Mouse (Mus musculus): ENCODE results near the gene Rps16.

Rps16 gene

DNA sequence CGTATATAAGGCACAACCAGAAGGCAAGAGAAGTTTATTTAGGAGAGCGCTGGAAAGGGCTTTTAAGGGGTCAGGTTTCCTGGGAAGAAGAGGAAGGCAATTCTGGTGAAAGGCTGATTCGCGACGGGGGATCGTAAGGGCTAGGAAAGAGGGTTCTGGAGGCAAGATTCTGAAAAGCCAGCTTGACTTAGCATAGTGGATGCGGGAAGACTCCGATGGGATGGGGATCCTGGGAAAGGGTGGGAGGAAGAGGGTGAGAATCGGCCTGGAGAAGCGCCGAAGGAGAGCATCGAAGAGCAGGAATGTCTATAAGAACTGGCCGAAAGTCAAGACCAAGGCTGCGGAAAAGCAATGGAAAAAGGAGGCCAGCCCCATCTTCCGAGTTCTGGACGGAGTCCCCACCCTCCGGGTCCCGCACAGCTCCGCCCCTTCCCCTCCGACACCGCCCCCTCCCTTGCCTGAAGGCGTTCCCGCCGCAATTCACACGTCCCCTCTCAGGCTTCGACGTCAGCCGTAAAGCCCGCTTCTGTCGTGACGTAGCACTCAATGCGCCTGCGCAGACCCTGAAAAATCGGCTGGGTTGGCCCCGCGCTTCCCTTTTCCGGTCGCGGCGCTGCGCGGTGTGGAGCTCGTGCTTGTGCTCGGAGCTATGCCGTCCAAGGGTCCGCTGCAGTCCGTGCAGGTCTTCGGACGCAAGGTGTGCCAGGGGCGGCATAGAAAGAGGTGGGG lies at the start of gene Rps16:
TSS of gene Rps16 (plus strand) at position 498 of the 729 bp plus-strand sequence.
- peak; percentile 98 for DNase-seq

DNA sequence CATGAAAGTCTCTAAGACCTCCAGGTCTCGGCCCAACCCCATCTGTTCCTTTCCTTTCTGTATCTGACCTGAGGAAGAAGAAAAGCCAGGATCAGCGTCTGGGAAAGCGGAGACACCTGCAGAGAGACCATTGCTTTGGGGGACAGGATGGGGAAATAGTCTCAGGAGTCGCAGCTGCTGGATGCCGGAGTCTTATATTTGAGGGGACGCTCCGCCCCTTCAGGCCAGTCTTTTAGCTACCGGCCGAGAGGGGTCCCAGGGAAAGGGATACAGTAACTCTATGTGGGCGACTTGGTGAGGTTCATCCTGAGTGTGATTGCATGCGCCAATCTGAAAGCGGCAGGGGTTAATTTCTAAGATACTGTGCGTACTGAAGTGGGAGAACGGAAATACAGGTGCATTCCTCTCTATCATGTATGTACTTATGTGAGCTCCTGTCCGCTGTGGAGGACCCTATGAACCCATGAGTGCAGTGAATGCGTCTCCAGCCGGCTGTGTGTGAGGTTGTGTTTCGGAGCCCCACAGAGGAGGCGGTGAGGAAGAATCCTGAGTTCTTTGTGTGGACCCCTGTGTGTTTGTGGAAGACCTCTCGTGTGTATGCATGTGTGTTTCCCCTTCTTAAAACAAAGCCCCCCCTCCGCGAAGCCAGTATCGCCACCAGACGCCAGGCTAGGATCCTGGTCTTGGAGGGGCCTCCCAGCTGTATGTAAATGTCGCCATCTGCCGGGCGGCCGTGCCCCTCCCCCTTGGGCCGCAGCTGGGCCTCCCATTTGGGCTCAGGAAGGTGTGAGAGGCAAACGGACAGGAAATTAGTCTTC lies 48.6 kb upstream of the Rps16 start, which contains the start of gene Dll3:
TSS of gene Dll3 (minus strand) at position 623 of the 818 bp plus-strand sequence.
- peak; percentile 65 for DNase-seq

DNA sequence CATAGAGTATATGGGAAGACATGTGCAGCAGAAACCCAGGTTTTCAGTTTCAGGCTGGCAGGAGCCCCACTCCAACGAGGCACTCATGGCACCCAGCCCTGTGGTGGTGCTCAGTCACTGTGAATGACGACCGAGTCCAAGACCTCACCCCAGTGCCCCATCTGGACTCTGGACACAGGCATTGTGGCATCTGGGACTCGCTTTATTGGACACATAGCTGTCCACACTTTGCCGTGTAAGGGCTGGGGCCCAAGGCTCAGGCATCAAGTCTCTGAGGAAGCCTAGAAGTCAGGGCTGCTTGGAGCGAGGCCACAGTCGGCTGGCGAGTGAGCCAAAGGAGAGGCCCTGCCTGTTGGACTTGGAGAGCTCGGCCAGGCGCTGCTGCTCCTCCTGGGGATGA lies 44.8 kb upstream of the Rps16 start:
- DNase-seq, result peak; percentile 19

DNA sequence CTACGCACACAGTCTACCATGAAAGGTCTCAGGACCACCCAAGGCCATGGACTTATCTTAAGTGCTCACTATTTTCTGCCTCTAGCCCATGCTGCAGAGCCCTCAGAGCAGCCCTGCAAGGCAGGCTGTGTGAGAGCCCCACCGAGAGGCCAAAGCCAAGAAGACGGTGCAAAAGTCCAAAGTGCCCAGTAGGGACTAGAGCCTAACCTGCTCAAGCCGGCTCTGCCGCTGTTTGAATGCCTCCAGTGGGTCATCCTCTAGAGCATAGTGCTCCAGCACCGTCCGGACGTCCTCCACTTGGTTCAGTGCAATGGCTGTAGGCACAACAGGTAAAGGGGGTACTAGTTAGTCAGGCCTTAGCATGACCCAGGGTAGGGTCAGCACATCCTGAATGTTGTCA lies 44.2 kb upstream of the Rps16 start:
- DNase-seq, result peak; percentile 62

GRCm38 (mm10) chr7:28309737-28310136 lies 40.7 kb upstream of the Rps16 start:
- DNase-seq, result no peak

- DNase-seq, result no peak
Observed at GRCm38 (mm10) chr7:28311151-28311925, 39.1 kb upstream of the Rps16 start.

DNA sequence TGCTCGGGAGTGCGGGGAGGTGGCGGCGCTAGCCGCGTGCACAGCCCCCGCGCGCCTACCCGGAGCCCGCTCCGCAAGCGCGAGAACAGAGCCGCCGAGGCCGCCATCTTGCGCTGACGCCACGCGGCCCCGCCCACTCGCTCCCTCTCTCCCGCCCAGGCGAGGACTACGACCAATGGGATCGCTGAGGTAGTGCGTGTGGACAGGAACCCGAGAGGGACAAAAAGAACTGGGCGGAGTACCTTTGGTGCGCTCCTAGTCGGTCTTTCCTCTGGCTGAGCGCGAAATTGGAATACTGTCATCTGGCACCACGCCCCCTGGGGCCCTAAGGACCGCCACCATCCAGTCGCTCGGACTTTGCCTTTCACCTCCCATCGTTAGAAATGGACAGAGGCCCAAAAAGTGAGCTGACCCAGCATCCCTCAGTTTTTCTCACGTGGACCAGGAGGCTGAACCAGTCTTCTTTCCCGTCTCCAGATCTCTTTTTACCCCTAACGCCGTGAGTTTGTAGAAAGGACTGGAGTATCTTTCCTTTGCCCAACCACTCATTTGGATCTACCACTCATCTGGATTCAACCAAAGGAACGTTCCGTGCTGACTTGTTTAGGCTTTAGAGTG lies 38.4 kb upstream of the Rps16 start, which contains the start of gene Timm50:
TSS of gene Timm50 (minus strand) at position 147 of the 618 bp plus-strand sequence.
- peak; percentile 98 for DNase-seq

GRCm38 (mm10) chr7:28318036-28318435 lies 32.4 kb upstream of the Rps16 start:
- DNase-seq, result no peak

DNA sequence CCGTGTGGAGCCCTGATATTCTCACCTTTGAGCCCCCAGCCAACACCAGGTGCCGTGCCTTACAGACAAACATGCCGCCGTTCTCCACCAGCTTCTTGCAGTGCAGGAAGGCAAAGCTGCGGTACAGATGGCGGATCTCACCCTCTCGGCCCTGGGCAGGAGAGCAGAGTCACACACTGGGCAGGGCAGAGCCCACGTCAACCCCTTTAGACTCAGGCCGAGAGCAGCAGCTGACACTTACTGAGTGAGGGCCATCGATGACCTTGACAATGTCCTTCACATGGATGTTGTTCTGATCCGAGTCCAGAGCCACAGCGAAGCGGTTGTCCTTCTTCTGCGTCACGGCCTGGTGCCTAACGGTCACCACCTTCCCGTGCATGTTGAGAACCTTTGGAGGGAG lies 31.7 kb upstream of the Rps16 start:
- no peak for DNase-seq

- DNase-seq, result peak; percentile 14
Observed at GRCm38 (mm10) chr7:28321974-28322720, 28.3 kb upstream of the Rps16 start.

DNA sequence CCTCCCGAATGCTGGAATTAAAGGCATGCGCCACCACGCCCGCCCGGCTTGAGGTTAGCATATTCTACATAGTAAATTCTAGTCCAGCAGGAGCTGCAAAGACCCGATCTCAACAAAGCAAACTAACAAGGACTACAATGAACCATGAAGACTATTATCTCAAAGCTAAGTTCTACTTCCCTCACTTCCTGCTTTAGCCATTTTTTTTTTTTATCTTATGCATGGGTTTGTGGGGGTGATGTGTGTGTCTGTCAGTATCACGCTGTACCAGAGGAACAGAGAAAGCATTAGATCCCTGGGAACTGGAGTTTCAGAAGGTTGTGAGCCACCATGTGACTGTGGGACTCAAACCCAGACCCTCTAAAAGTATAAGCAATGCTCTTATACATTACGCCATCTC lies 25.2 kb upstream of the Rps16 start:
- no peak for DNase-seq

DNA sequence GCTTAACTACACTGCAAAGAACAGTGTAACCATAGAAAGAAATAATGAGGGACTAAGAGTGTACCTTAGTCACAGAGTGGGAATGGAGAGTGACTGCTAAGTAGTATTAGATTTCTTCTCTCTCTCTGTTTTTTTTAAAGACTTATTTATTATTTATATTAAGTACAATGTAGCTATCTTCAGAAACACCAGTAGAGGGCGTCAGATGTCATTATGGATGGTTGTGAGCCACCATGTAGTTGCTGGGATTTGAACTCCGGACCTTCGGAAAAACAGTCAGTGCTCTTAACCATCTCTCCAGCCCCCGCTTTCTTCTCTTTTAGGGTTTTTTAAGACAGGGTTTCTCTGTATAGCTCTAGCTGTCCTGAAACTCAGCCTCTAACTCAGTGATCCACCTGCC lies 24.0 kb upstream of the Rps16 start:
- no peak for DNase-seq

GRCm38 (mm10) chr7:28328260-28328659 lies 22.2 kb upstream of the Rps16 start:
- no peak for DNase-seq

GRCm38 (mm10) chr7:28334534-28334933 lies 15.9 kb upstream of the Rps16 start:
- DNase-seq, result no peak

DNA sequence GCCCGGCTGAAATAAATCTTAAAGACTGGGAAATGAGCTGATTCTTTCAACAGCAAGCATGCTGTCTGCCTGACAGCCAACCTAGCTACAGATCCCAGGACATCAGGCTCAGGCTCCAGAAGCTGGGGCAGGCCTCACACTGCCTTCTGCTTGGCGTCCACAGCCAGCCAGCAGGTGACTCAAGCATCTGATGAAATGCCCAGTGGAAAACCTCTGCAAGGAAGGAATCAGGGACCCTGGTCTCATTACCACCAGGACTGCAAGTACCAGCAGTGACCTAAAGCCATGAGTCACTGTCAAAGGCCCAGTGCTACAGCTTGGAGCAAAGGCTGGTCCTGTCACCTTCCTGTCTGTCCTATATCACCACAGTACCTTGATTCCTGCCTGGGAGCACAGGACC lies 15.0 kb upstream of the Rps16 start:
- DNase-seq, result no peak

GRCm38 (mm10) chr7:28338108-28338998 lies 12.1 kb upstream of the Rps16 start, which contains the start of gene Supt5:
Gene Supt5, minus strand, starts transcription at chr7:28338746.
- peak; percentile 99 for DNase-seq

- DNase-seq, result peak; percentile 74
Observed at GRCm38 (mm10) chr7:28339213-28339917, 11.1 kb upstream of the Rps16 start.

DNA sequence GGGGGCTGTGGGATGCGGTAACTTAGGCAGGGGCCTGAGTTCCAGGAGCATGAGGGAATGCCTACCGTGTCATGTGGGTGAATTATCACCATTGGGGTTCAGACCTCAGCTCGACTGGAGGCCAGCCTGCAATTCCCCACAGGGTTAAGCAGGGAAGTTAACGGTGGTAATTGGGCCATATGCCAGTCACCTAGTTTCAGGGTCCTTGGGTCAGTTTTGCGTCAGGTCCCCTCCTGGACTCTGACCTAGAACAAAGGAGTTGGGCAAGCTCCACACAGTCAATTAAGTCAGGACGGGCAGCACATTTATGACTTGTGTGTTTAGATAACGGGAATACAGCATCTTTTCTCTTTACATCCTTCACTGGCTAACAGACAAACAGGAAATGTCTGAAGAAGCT lies 9.1 kb upstream of the Rps16 start:
- DNase-seq, result no peak

- DNase-seq, result peak; percentile 49
Observed at GRCm38 (mm10) chr7:28344637-28345036, 5.8 kb upstream of the Rps16 start.

- DNase-seq, result peak; percentile 37
Observed at GRCm38 (mm10) chr7:28347746-28348145, 2.7 kb upstream of the Rps16 start.

Data from kidney, postnatal 14 days (tissue).